Mouse (Mus musculus) adrenal gland, adult 8-10 months (tissue): ENCODE measurements around the gene Wdr78. TPM values are rescaled to one million over a fixed set of nuclear protein-coding genes. Genes with fewer than 3 reads are reported as not detected.
A peak's percentile ranks its signal among the peaks of the same experiment; 100 is the strongest.

Experiments used
- DNase-seq: peaks from one replicate; pipeline ENCODE4 v3.0.0; 2022
- total RNA-seq, 4 experiments: library from RNA; stranded (reverse); gene quantifications; 2 replicates each; pipeline ENCODE4 v1.2.4; 2022

Gene Wdr78
- total RNA-seq, result 1 to 10 TPM; 6.2 to 8.7 (median 7.8) TPM

DNA sequence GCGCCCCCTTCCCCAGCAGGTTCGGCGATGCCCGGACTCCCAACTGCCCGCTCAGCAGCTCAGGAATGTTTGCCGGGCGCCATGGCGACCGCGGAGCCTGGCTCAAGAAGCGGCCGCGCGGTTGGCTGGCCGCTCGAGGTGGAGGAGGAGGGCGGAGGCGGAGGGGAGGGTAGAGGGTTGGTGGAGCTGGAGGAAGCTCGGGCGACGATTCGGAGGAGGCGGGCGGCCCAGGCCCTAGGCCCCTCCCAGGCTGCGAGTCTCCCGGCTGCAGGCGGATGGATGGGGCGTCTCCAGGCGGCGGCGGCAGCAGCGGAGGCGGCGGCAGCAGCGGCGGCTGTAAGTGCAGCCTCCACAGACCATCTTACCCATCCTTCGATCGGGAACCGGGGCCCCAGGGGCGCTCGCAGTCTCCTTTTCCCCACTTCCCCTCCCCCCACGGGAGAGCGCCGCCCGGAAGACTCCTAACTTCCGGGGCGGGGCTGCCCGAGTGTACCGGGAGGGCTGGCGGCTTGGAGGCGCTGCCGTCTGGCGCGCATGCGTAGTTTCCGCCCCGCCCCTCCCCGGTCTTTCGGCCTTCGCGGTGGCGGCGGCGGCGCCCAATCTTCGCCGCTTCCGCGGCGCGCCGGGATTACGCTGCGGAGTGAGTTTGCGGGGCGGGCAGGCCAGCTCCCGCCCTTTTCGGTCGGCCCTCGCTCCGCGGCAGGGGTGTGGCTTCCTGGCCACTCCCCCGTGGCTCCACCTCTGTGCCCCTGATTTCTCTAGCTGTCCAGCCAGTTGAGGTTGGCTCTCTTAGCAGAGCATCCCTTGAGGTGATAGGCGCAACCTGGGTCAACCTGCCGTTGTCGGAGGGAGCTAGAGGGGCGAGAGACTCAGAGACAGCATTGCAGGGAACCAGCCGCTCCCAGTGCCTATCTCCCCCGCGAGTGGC, at the start of gene Wdr78, which contains the start of gene Mier1:
Gene Wdr78 (minus strand): TSS at position 372 of the 928 bp plus-strand sequence.
Gene Mier1 (plus strand): TSS at position 207 of the 928 bp plus-strand sequence.
- DNase-seq, result peak; percentile 95

DNA sequence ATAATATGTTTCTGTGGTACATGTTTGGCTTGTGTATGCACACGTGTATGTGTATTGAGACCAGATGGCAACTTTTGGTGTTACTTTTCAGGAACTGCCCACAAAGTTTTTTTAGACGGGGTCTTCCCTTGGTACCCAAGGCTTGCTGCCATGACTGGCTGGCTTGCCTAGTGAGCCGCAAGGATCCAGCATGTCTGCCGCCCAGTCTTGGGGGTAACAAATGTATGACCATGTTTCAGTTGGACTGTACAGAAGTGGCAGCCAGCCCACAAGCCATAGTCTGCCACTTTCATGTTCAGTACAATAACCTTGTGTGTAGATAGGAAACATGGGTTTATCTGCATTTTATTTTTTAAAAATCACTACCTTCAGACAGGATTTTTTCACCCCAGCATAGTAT, 44.4 kb upstream of the Wdr78 start:
- DNase-seq, result no peak

DNA sequence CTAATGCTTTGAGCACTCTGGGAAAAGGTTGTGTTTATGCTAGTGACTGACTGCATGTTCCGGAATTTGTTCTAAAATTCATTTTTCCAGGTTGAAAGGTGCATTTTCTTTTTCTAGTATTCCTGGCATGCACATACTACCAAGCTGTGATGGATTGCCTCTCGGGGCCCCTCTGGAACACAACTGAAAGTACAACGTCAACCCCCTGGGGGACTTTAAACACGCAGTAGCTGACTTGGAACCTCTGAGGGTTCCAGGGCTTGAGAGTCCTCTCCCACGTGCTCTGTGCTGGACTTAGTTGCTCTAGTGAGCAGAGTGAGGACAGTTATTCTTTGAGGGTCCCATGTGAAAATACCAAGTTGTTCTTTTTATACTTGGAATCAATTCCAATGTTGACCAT, 37.6 kb upstream of the Wdr78 start:
- no peak for DNase-seq

DNA sequence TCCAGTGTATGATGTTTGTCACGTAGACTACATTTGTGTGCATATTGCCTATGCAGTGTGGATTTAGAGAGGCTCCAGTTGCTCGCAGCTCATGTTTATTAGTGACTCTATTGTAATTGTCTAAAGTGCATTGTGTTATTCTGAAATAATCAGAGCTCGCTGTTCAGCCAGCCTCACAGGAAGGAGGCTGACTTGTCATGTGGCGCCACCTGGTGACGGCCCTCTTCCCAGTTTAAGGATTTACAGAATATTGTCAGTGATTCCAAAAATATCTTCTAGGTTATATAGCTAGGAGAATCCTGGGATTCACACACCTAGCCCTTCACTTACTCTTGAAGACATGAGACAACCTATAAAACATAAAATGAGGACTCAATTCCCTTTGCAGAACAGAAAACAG, 32.0 kb upstream of the Wdr78 start:
- peak; percentile 20 for DNase-seq

DNA sequence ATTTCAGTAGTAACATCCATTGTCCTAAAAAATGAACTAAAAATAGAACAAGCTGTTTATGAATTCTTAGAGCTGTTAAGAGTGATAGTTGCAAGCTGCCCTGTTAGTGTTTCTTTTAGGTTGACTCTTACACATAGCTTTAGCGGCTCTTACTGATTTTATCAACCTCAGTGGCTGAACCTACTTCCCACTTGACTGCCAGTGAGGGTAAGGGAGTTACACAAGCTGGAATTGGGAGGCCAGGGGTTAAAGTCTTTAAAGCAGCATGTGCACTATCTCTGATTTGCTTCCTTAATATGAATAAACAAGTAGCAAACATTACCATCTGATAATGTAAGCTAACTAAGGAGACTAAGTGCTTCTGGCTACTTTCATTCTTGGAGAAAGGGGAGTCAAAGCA, 22.6 kb upstream of the Wdr78 start:
- DNase-seq, result no peak

DNA sequence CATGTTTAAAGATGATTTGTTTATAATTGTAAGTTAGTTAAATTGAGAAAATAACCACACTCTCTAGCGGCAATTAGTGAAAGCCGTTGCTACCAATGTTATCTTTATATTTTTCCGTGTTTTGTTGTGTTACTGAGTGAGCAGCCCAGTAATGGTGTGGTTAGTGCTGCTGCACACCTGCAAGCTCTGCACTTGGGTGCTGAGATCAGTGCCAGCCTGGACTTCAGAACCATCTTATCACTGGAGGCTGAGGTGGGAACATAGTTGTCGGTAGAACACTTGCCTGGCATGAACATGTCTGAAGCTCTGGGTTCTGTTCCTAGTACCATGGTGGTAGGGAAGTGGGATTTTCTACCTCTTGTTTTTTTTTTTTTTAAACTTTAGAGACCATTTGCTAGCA, 12.2 kb upstream of the Wdr78 start:
- DNase-seq, result no peak

DNA sequence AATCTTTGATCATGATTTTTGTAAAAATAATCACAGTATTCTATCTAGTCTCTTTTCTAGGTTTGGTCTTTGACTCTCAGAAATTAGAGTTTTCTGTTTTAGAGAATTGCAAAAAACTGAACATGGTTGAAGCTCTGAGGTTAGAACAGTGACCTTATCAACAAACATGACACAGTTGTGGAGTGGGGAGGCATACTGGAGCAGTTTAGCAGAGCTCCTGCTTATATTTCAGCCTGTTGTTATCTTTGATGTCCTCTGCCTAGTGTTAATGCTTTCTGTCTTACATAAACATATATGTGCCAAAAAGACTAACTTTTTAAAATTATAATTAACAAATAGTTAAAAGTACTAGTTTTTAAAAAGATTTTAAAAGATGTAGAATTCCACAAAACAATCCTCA, 9.3 kb upstream of the Wdr78 start:
- DNase-seq, result no peak

DNA sequence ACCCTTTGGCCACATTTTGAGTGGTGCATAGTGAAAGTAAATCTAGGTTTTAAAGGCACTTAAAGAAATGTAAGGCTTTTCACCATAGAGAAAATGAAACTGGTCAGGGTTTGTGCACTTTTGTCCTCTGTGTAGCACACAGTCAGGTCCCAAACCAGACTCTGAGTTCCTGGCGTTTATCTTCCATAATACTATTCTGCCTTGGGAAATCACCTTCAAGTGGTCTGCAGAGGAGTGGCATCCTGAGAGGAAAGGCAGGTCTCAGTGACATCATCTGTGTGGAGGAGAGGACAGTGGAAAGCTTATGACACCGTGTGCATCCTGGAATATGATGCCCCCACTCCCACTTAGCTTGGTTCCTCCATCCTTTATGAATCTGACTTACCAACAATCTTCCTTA, 8.7 kb upstream of the Wdr78 start:
- DNase-seq, result no peak

DNA sequence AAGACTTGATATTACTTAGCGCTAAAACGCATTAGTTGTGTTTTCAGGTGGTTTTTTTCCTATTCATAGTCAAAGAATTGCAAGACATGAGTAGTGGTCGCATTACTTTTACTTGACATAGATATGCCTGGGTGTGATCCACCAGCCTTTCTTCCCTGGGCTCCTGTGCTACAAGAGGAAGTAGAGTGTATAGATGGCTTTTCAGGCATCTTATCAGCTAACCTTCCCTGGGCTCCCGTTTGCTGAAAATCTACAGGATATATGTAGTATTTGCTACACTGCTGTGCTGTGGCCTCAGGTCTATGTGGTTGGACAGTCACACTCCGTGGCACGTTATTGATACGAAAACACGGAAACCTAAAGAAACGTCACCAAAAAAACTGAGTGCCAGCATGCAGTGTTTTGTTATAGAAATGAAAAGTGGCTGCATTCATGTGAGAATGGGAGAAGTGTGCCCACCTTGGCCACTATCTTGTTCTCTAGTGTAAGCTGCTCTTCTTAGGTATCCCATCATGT, 6.6 kb upstream of the Wdr78 start:
- no peak for DNase-seq

DNA sequence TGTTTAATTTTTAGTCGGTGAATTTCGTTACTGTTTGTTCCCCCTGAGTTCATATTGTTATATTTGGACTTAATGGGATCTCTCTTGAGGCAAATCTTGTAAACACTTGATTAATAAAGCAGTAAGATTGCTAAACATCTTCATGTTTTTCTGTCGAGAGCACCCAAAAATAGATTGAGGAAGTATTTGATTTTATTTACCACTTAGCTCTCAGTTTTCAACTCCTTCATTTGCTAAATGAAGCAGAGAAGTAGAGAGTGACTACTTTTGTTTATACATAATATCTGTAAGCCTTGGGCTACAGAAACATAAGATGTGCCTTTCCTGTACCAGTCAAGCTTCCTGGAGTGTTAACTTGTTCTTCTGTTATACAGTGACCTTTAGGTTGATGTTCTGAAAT, 6.0 kb upstream of the Wdr78 start:
- no peak for DNase-seq

DNA sequence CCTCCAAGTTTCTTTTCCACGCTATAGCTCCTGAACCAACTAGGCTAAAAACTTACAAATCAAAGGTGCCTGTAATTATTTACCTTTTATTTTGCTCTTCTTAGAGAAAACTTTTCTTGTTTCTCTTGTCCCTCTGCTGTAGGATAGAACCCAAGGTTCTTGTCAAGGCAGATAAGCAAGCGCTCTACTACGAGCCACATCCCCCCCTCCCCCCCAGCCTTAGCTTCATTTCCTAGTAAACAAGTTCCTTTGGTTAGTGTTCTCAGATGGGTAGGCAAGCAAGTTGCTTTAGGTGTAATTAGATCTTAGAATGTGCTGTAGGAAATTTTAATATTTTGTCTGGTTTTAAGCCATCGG, 5.7 kb upstream of the Wdr78 start:
- no peak for DNase-seq

DNA sequence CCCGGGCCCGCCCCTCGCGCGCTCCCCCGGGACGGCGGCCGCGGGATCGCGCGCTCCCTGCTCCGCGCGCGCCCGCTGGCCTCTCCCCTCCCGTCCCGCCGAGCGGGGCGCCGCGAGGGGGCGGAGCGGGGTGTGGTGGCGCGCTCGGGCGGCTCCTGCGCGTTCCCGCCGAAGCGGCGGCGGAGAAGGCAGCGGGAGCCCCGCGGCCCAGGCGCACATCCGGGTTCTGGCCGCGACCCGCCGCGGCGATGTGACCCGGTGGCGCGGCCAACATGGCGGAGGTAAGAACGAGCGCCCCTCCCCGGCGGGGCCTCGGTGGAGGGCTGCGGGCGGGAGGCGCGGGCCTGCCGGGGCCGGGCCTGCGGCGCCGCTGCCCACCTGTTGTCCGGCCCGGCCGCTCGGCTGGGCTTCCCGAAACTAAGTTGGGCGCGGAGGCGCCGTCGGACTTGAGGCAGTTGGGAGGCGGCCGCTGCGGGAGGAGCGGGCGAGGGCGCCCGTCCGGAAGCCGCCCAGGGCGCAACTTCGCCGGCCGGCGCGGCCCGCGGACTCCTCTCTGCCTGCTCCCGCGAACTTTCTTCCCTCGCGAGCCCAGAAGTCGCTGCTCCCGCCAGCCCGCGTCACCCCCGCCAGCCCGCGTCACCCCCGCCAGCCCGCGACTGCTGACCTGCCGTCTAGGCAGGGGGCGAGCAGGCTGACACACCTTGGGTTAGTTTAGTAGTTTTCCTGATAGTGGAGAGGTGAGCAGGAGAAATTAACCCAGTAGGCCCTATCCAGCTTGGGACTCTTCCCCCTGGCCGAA, 5.1 kb upstream of the Wdr78 start:
- peak; percentile 75 for DNase-seq

DNA sequence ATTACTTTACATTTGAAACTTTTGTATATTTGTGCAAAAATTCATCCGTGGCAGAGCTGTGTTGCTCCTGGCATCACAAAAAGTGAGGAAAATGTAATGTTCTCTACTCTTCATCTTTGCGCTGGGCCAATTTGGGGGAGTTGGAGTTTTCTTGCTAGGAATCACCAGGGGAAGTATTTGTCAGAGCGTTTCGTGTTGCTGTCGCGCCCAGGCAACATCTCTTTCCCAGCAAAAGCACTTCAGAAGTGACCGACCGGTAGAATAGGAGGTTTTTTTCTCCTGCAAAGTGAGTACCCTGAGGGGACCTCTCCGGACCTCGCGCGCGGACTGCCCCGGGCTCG, 4.5 kb upstream of the Wdr78 start:
- DNase-seq, result no peak

DNA sequence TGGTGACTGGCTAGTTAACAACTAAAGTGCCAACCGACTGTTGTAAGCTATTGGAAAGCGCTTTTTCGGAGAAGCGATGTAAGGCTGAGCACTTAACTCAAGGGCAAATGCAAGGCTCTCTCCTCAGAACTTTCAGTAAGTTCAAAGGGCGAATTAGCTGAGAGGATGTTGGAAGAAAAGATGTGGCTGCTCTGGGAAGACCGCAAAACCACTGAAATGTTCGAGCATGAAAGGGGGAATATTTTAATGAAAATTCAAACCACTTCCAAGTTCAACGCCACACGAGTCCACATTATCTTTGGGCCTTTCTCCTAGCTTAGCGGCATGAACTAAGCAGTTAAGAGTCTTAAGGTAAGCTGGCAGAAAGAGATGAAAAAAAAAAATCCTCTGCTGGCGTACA, 953 bp downstream of the Wdr78 start:
- DNase-seq, result no peak

DNA sequence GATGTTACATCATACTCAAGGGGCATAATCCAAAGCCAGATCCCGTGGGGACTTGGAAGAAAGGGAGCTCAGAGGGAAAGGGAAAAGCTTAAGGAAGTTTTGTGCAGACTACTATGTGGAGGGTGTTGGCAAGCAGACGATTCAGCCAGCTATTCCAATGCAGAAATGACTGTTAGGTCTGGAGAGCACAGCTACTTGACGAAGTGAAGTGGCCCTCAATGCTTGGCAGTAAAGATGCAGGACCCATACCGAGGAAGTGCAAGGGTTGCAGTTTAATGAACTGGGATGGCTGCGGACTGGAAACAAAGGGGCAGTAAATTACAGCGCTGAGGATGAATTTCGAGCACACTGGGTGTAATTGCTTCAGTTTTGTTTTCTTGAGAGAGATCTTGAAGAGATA, 1.7 kb downstream of the Wdr78 start:
- DNase-seq, result no peak

DNA sequence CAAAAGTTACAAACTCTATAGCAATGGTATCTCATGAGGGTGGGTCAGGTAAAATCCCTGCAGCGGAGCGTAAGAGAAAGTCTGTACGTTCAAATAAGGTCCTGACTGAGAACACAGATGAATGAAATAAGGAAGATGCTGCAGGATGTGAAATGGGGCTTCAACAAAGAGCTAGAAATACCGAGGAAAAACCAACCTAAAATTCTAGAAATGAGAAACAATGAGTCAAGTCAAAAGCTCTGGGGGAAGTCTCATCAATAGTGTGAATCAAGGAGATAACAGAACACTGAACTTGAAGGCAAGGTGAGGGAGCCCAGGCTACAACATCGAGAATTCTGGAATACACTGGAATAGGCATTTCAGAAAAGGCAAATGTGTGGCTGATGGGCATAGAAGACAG, 15.8 kb downstream of the Wdr78 start:
- DNase-seq, result no peak

DNA sequence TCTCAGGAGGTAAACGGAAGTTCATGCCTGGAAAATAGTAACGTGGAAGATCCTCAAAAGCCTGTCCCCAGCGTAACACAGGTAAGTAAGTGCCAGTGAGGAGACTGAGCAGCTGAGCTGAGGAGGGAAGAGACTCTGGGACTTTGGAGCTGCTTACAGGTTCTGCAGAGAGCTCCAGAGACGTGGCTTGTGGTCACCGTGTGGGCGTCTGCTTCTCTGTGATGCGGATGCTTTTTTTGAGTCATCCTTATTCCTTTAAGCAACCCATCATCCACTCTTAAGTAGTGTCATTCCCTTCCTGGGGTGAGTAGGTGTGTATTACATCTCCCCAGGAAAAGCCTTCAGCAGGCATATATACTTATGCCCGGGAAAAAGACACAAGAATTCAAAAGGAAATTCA, 18.4 kb downstream of the Wdr78 start:
- no peak for DNase-seq

DNA sequence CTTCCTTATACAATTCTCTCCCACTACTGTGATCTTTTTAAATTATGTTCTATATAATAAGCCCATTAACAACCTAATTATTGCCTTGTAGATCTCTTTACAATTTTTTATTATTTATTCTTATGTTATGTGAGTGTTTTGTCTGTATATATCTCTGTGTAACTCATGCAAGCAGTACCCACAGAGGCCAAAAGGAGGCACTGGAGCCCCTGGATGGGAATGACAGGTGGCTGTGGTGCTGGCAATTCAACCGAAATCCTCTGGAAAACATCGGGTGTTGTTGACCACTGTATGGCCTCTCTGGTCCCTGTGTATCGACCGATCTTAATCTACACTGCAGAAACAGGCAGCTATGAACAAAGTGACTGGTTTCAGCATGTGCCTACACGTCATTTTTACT, 29.1 kb downstream of the Wdr78 start:
- no peak for DNase-seq

DNA sequence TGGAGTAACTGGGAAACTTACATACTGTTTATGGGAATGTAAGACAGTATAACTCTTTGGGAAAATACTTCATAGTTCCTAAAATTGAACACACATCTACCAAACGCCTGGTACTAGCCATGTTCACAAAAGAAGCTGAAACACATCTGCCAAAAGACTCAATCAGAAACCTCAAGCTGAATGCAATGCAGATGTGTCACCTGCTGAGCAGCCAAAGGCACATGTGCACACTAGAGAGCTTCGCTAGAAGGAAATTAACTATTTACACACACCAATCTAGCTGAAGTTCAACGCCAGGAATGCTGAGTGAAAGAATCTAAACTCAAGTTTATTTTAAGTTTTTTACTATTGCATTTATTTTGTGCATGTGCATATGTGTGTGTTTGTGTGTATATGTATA, 43.7 kb downstream of the Wdr78 start:
- DNase-seq, result no peak

DNA sequence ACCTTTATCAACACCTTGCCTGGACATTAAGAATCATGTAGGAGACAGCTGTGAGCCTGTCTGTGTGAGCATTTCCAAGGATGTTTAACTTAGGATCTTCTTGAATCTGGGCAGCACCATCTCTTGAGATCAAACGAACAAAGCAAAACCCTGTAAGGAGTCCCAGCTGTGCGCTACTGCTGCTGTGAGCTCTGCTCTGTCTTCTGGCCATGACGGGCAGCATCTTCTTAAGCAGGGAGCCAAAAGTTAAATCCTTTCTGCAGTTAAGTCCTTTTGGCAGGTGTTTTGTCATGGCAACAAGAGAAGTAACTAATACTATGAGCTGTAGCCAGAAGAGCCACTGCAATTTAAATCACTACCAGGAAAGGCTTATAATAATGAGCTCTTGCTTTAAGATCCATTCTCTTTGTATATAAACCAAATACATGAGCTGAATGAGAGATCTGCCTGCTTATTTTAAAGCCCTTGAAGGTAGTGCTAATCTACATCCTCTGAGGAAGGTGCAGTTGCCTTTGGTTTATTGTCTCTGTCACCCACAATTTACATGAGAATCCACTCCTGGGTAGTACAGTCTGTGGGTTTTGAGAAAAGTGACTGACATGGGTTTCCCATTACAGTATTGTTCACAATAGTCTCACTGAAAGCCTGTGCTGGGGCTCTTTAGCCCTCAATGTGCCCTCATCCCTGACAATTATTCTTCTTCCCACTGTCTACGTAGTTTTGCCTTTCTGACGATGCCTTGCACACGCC, 46.3 kb downstream of the Wdr78 start:
- DNase-seq, result no peak

DNA sequence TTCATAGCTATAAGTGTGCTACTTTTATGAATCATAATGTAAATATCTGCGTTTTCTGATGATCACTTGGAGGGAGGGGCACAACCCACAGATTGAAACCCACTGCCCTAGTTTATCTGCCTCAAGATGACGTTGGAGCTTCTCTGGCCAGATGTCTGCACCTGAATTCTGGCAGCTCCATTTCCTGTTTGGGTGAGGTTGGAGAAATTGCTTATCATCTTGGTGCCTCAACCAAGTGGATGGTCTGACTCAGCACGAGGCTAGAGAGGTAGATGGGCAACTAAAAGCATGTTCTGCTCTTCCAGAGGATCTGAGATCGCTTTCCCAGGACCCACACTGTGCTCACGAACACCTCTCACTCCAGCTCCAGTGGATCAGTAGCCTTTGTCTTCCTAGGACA, 49.4 kb downstream of the Wdr78 start:
- DNase-seq, result no peak

DNA sequence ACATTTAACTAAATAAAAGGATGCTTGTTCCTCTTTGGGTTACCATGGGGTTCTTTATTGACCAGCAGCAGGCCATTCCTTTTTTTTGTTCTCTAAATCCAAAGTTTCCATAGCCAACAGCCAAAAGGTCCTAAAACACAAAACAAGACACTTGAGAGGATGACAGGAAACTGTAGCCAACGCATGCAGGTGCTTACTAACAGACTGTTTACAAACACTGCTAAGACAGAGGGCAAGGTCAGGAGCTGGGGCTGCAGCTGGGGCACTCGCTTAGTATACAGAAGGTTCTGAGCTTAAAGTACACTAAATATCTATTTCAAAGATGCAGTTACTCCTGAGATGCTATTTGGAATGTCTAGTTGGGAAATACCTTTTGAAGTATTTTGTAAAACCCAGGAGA, 49.9 kb downstream of the Wdr78 start:
- DNase-seq, result no peak

DNA sequence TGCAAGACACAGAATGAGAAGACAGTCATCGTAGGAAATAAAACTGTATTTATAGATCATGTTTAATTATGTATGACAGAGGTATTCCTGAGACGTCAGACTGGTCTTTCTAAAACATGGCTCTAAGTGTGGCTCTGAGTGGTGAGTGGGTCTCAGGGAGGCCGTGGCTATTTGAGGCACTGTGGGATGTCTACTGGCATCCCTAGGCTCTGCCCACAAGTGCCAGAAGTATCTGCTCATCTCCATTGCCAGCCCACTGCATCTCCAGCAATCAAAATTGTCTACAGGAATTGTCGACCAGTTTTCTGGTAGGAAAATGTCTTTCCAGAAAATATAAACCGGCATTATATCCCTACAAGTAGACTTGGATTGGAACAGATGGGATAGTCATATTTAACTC, 57.4 kb downstream of the Wdr78 start:
- no peak for DNase-seq
